In the genomic region with DNA sequence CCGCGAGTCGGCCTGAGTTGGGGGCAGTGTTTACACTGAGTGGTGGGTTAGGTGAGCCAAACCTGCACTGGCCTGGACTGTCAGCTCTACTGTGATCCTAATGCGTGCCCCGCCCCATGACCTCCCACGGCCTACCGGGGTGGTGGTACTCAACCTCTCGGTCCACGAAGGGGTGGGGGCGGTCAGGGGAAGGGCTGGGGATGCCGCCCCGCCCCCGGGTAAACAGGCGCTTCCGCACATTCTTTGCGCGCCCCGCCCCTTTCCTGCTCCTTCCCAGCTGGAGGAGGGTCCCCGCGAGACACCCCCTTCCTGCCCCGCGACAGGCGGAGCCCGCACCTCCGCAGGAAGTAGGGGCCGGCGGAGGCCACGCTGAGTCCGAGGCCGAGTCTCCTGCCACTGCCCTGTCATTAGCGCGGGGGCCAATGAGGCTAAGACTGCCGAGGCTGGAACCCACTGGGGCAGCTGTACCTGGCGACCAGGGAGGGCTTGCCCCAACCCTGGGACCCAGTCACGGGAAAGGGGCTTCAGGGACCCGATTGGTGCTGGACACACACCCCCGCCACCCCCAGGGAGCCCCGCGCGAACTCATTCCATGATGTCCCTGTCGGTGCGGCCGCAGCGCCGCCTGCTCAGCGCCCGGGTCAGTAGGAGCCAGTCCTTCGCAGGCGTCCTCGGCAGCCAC, we compare ENCODE assay signal across 9 mouse cellular contexts. TPM values are rescaled to one million over a fixed set of nuclear protein-coding genes. Genes with fewer than 3 reads are reported as not detected.
DNase-seq lines count a peak whose midpoint lies in the region; ATAC-seq and TF ChIP-seq lines count a peak whose summit lies in the region.
"Had no signal": no experiment of that assay in that cellular context is flagged by ENCODE, and none has a peak within 500 bp of the region (broad histone marks: within the 10 kb centered on the region; RNA-seq: fewer than 3 reads in every experiment).

No protein-coding gene starts in this region.

- peak overlapping the region; percentile 71 for H3K9ac ChIP-seq in embryonic facial prominence, embryonic 13.5 days
- H3K9ac ChIP-seq in heart, embryonic 14.5 days (ENCODE audit: low read length), result peak overlapping the region; percentile 71
- peak overlapping the region; percentile 61 for H3K9ac ChIP-seq in kidney, embryonic 15.5 days

- H3K27me3 ChIP-seq in embryonic facial prominence, embryonic 13.5 days, result peaks cover 32% of the 10 kb centered on the region
- H3K27me3 ChIP-seq in heart, embryonic 14.5 days (ENCODE audit: control insufficient read depth, insufficient read depth, low read length), result no peaks in the 10 kb centered on the region
- H3K27me3 ChIP-seq in kidney, embryonic 15.5 days, result peaks cover 11% of the 10 kb centered on the region; the same call in 1 of the 2 replicates
- peaks cover 7% of the 10 kb centered on the region; the same call in 1 of the 2 replicates for H3K27me3 ChIP-seq in small intestine, adult 2 months (ENCODE audit: control insufficient read depth, insufficient read depth, low read length)

- under 1% methylated on average over 50 of the region's 50 CpGs for WGBS in embryonic facial prominence, embryonic 13.5 days
- WGBS in heart, embryonic 14.5 days, result 2% methylated on average over 49 of the region's 50 CpGs
- WGBS in kidney, embryonic 15.5 days, result under 1% methylated on average over 50 of the region's 50 CpGs
- 14% methylated on average over 50 of the region's 50 CpGs for WGBS in small intestine, adult 2 months

- peak overlapping the region; percentile 49 for H3K4me3 ChIP-seq in embryonic facial prominence, embryonic 13.5 days
- H3K4me3 ChIP-seq in heart, embryonic 14.5 days (ENCODE audit: control insufficient read depth in 1 of 2, insufficient read depth in 1 of 2, low read depth in 1 of 2, low read length in 2 of 2), result peak overlapping the region; percentile 52
- H3K4me3 ChIP-seq in kidney, embryonic 15.5 days (replicated peaks), result peak overlapping the region; percentile 51
- peak overlapping the region; percentile 67 for H3K4me3 ChIP-seq in small intestine, adult 2 months (ENCODE audit: low read depth, low read length)

- peak; percentile 38 to 54 for DNase-seq in layer of hippocampus, postnatal 10 days (ENCODE audit: low spot score in 2 of 2)
- DNase-seq in layer of hippocampus, postnatal 36 days, result no peak
- DNase-seq in lung, postnatal 10 days, result peak; percentile 95
- DNase-seq in frontal cortex, postnatal 14 days (ENCODE audit: low spot score in 2 of 2), result no peak

- no peak overlapping the region for H3K27ac ChIP-seq in embryonic facial prominence, embryonic 13.5 days
- 0 out of 4 replicates have a peak overlapping the region, but pooled peaks of 1 of the 2 experiments have one; percentile 37 for H3K27ac ChIP-seq in heart, embryonic 14.5 days (replicated peaks in 1 of 2; ENCODE audit: control insufficient read depth in 1 of 2, insufficient read depth in 1 of 2, low read depth in 2 of 2, low read length in 2 of 2)
- no peak overlapping the region for H3K27ac ChIP-seq in kidney, embryonic 15.5 days
- H3K27ac ChIP-seq in small intestine, adult 2 months (ENCODE audit: insufficient read depth, low read depth, low read length), result no peak overlapping the region

- H3K9me3 ChIP-seq in embryonic facial prominence, embryonic 13.5 days, result no peaks in the 10 kb centered on the region
- H3K9me3 ChIP-seq in heart, embryonic 14.5 days (ENCODE audit: control insufficient read depth, low read length), result no peaks in the 10 kb centered on the region
- H3K9me3 ChIP-seq in kidney, embryonic 15.5 days (replicated peaks), result no peaks in the 10 kb centered on the region

- TF ChIP-seq CTCF in small intestine, adult 2 months (IDR thresholded peaks at IDR 0.05; ENCODE audit: extremely low read depth, insufficient read length, insufficient replicate concordance, low read depth, low read length), result no peak

- peak; percentile 34 for ATAC-seq in embryonic facial prominence, embryonic 13.5 days (ENCODE audit: insufficient number of reproducible peaks, insufficient read depth, low FRiP score, low TSS enrichment, low read depth)
- peak; percentile 76 for ATAC-seq in heart, embryonic 14.5 days (ENCODE audit: insufficient number of reproducible peaks, insufficient read depth, low FRiP score, low read depth)
- peak; percentile 74 for ATAC-seq in kidney, embryonic 15.5 days (replicated peaks; ENCODE audit: low FRiP score)

- TF ChIP-seq POLR2A in small intestine, adult 2 months (IDR thresholded peaks at IDR 0.05; ENCODE audit: low read depth, low read length), result no peak

- peaks cover 40% of the 10 kb centered on the region for H3K36me3 ChIP-seq in embryonic facial prominence, embryonic 13.5 days
- peaks cover 49% of the 10 kb centered on the region for H3K36me3 ChIP-seq in heart, embryonic 14.5 days (ENCODE audit: control insufficient read depth, insufficient read depth, low read length)
- H3K36me3 ChIP-seq in kidney, embryonic 15.5 days, result peaks cover 54% of the 10 kb centered on the region
- peaks cover 16% of the 10 kb centered on the region; the same call in 1 of the 2 replicates for H3K36me3 ChIP-seq in small intestine, adult 2 months (ENCODE audit: control insufficient read depth, insufficient read depth, low read length)

- H3K4me1 ChIP-seq in embryonic facial prominence, embryonic 13.5 days, result peaks cover 23% of the 10 kb centered on the region
- H3K4me1 ChIP-seq in heart, embryonic 14.5 days (ENCODE audit: control insufficient read depth in 2 of 2, insufficient read depth in 2 of 2, low read length in 2 of 2), result peaks cover 0 to 16% of the 10 kb centered on the region in 2 experiments
- H3K4me1 ChIP-seq in kidney, embryonic 15.5 days, result peaks cover 35% of the 10 kb centered on the region
- peaks cover 5% of the 10 kb centered on the region for H3K4me1 ChIP-seq in small intestine, adult 2 months (ENCODE audit: control insufficient read depth, insufficient read depth, insufficient read length, low read length)

- H3K4me2 ChIP-seq in embryonic facial prominence, embryonic 13.5 days, result peak overlapping the region; percentile 80
- H3K4me2 ChIP-seq in heart, embryonic 14.5 days (ENCODE audit: low read length), result peak overlapping the region; percentile 93
- H3K4me2 ChIP-seq in kidney, embryonic 15.5 days, result peak overlapping the region; percentile 93

RNA-seq across cellular contexts. Expression of gene Ripor1, which starts 8.9 kb away (rescaled TPM):
- 10 to 100 TPM; 73.6 to 81.2 TPM for total RNA-seq in layer of hippocampus, postnatal 10 days (2021)
- total RNA-seq in layer of hippocampus, postnatal 36 days (2021), result 10 to 100 TPM; 82.8 to 92.6 TPM
- polyA plus RNA-seq in embryonic facial prominence, embryonic 13.5 days (2015; fragmentation: Nextera tagmentation; extraction: Ambion mirVana), result 18.6 and 18.7 TPM in 2 replicates
- polyA plus RNA-seq in heart, embryonic 14.5 days (2014; fragmentation: Nextera tagmentation; extraction: Ambion mirVana), result 25.7 and 25.8 TPM in 2 replicates
- 33.3 and 39.5 TPM in 2 replicates for polyA plus RNA-seq in kidney, embryonic 15.5 days (2015; fragmentation: Nextera tagmentation; extraction: Ambion mirVana)
- 11.8 and 12.0 TPM in 2 replicates for polyA plus RNA-seq in small intestine, adult 2 months (2012; rRNA removed)

RNA-seq across cellular contexts. Expression of gene Ctcf, which starts 22.4 kb away (rescaled TPM):
- 10 to 100 TPM; 63.6 to 67.7 TPM for total RNA-seq in layer of hippocampus, postnatal 10 days (2021)
- total RNA-seq in layer of hippocampus, postnatal 36 days (2021), result 10 to 100 TPM; 73.6 to 80.1 TPM
- 136 and 146 TPM in 2 replicates for polyA plus RNA-seq in embryonic facial prominence, embryonic 13.5 days (2015; fragmentation: Nextera tagmentation; extraction: Ambion mirVana)
- polyA plus RNA-seq in heart, embryonic 14.5 days (2014; fragmentation: Nextera tagmentation; extraction: Ambion mirVana), result 54.7 and 62.5 TPM in 2 replicates
- 134 TPM in 2 replicates for polyA plus RNA-seq in kidney, embryonic 15.5 days (2015; fragmentation: Nextera tagmentation; extraction: Ambion mirVana)
- polyA plus RNA-seq in small intestine, adult 2 months (2012; rRNA removed), result 5.3 and 8.4 TPM in 2 replicates

RNA-seq across cellular contexts. Expression of gene Agrp, which starts 23.2 kb away (rescaled TPM):
- total RNA-seq in layer of hippocampus, postnatal 10 days (2021), result not detected
- not detected for total RNA-seq in layer of hippocampus, postnatal 36 days (2021)
- 0.90 and 2.1 TPM in 2 replicates for polyA plus RNA-seq in embryonic facial prominence, embryonic 13.5 days (2015; fragmentation: Nextera tagmentation; extraction: Ambion mirVana)
- 0.54 TPM in 2 replicates for polyA plus RNA-seq in heart, embryonic 14.5 days (2014; fragmentation: Nextera tagmentation; extraction: Ambion mirVana)
- polyA plus RNA-seq in kidney, embryonic 15.5 days (2015; fragmentation: Nextera tagmentation; extraction: Ambion mirVana), result 0.83 and 1.1 TPM in 2 replicates
- 0.35 TPM in 1 of 2 replicates, not detected in the other for polyA plus RNA-seq in small intestine, adult 2 months (2012; rRNA removed)
- total RNA-seq: left cerebral cortex, postnatal 10 days had no signal

RNA-seq across cellular contexts. Expression of gene Atp6v0d1, which starts 48.1 kb away (rescaled TPM):
- 100 to 1,000 TPM; 298 to 305 TPM for total RNA-seq in layer of hippocampus, postnatal 10 days (2021)
- 100 to 1,000 TPM; 288 to 305 TPM for total RNA-seq in layer of hippocampus, postnatal 36 days (2021)
- polyA plus RNA-seq in embryonic facial prominence, embryonic 13.5 days (2015; fragmentation: Nextera tagmentation; extraction: Ambion mirVana), result 78.4 and 80.4 TPM in 2 replicates
- 59.1 and 64.5 TPM in 2 replicates for polyA plus RNA-seq in heart, embryonic 14.5 days (2014; fragmentation: Nextera tagmentation; extraction: Ambion mirVana)
- 85.8 and 88.3 TPM in 2 replicates for polyA plus RNA-seq in kidney, embryonic 15.5 days (2015; fragmentation: Nextera tagmentation; extraction: Ambion mirVana)
- 41.9 and 70.8 TPM in 2 replicates for polyA plus RNA-seq in small intestine, adult 2 months (2012; rRNA removed)

Comparison
In these comparisons a context has a peak if more than half of its experiments do, and no peak if none do; other contexts are left out.
1. DNase-seq: peak in layer of hippocampus, postnatal 10 days (2 of 2) and lung, postnatal 10 days (single experiment); none in layer of hippocampus, postnatal 36 days (0 of 2) and frontal cortex, postnatal 14 days (0 of 2).
2. Peak in every context shown above with its lines, with median percentiles within 50 percentile points of each other: ATAC-seq, H3K4me2 ChIP-seq, H3K4me3 ChIP-seq and H3K9ac ChIP-seq.